Mouse (Mus musculus): ENCODE results near the gene Limk1. TPM values are rescaled to one million over a fixed set of nuclear protein-coding genes. Genes with fewer than 3 reads are reported as not detected.

The Limk1 gene
- polyA plus RNA-seq, 1 experiment from 2014 or later = 1.7 TPM

- Histone ChIP-seq H3K9ac (ENCODE audit: low read depth, low read length) (no peak overlapping the region), H3K4me2 (no peak overlapping the region), H3K4me3 (ENCODE audit: low read depth, low read length) (no peak overlapping the region), H3K36me3 (ENCODE audit: control insufficient read depth, insufficient read depth, low read length) (peaks cover 35% of the 10 kb centered on the region), H3K9me3 (ENCODE audit: control insufficient read depth, low read length) (no peaks in the 10 kb centered on the region), H3K27me3 (replicated peaks; ENCODE audit: control insufficient read depth, insufficient read depth, low read length) (no peaks in the 10 kb centered on the region), H3K4me1 (replicated peaks; ENCODE audit: control insufficient read depth, insufficient read depth, low read length) (peaks cover 8% of the 10 kb centered on the region), H3K27ac (ENCODE audit: low read depth, low read length) (no peak overlapping the region)
- DNase-seq (ENCODE audit: low spot score) (no peak), ATAC-seq (replicated peaks; ENCODE audit: low FRiP score) (no peak)
- WGBS = 72% methylated on average over 2 of the region's 2 CpGs
Measured at GRCm38 (mm10) chr5:134632841-134633240, 55.6 kb downstream of the Limk1 start.

GRCm38 (mm10) chr5:134630835-134631234 lies 57.6 kb downstream of the Limk1 start:
- no peaks in the 10 kb centered on the region for H3K9me3 ChIP-seq (ENCODE audit: control insufficient read depth, low read length)
- H3K36me3 ChIP-seq (ENCODE audit: control insufficient read depth, insufficient read depth, low read length) = peaks cover 49% of the 10 kb centered on the region
- H3K4me1 ChIP-seq (replicated peaks; ENCODE audit: control insufficient read depth, insufficient read depth, low read length) = no peaks in the 10 kb centered on the region
- no peak overlapping the region for H3K27ac ChIP-seq (ENCODE audit: low read depth, low read length)
- H3K27me3 ChIP-seq (replicated peaks; ENCODE audit: control insufficient read depth, insufficient read depth, low read length) = no peaks in the 10 kb centered on the region
- H3K4me2 ChIP-seq = no peak overlapping the region
- H3K4me3 ChIP-seq (ENCODE audit: low read depth, low read length) = no peak overlapping the region
- DNase-seq (ENCODE audit: low spot score) = no peak
- ATAC-seq (replicated peaks; ENCODE audit: low FRiP score) = no peak
- no peak overlapping the region for H3K9ac ChIP-seq (ENCODE audit: low read depth, low read length)

DNA sequence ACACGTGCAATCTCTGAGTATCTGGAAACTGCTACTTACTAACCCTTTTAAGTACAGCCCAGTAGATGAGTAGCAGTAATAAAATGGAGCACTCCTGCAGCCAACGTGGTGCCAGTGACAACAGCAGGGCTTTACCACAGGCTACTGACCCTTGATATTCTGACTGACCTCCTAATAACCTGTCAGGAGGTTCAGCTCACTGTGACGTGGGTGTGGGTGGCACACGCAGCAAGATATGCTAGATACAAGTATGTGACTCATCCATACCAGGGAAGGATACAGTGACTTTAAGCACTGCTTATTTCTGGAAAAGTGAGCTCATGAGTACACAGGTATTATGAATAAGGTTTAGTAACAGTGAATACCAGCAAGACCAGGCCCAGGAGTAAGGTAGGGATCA lies 58.9 kb downstream of the Limk1 start:
- H3K4me1 ChIP-seq (replicated peaks; ENCODE audit: control insufficient read depth, insufficient read depth, low read length) = no peaks in the 10 kb centered on the region
- H3K36me3 ChIP-seq (ENCODE audit: control insufficient read depth, insufficient read depth, low read length) = peaks cover 55% of the 10 kb centered on the region
- no peaks in the 10 kb centered on the region for H3K27me3 ChIP-seq (replicated peaks; ENCODE audit: control insufficient read depth, insufficient read depth, low read length)
- no peak overlapping the region for H3K4me3 ChIP-seq (ENCODE audit: low read depth, low read length)
- WGBS = 64% methylated on average over 4 of the region's 4 CpGs
- ATAC-seq (replicated peaks; ENCODE audit: low FRiP score) (no peak), DNase-seq (ENCODE audit: low spot score) (no peak)
- H3K27ac ChIP-seq (ENCODE audit: low read depth, low read length) = no peak overlapping the region
- no peaks in the 10 kb centered on the region for H3K9me3 ChIP-seq (ENCODE audit: control insufficient read depth, low read length)
- H3K4me2 ChIP-seq = no peak overlapping the region
- H3K9ac ChIP-seq (ENCODE audit: low read depth, low read length) = no peak overlapping the region

GRCm38 (mm10) chr5:134622069-134622468 lies 66.3 kb downstream of the Limk1 start:
- WGBS = 86% methylated on average over 2 of the region's 2 CpGs
- DNase-seq (ENCODE audit: low spot score) = no peak
- H3K27ac ChIP-seq (ENCODE audit: low read depth, low read length) = no peak overlapping the region
- no peaks in the 10 kb centered on the region for H3K27me3 ChIP-seq (replicated peaks; ENCODE audit: control insufficient read depth, insufficient read depth, low read length)
- H3K9ac ChIP-seq (ENCODE audit: low read depth, low read length) = no peak overlapping the region
- H3K4me3 ChIP-seq (ENCODE audit: low read depth, low read length) = no peak overlapping the region
- no peak overlapping the region for H3K4me2 ChIP-seq
- H3K4me1 ChIP-seq (replicated peaks; ENCODE audit: control insufficient read depth, insufficient read depth, low read length) = no peaks in the 10 kb centered on the region
- H3K36me3 ChIP-seq (ENCODE audit: control insufficient read depth, insufficient read depth, low read length) = peaks cover 76% of the 10 kb centered on the region
- no peaks in the 10 kb centered on the region for H3K9me3 ChIP-seq (ENCODE audit: control insufficient read depth, low read length)
- no peak for ATAC-seq (replicated peaks; ENCODE audit: low FRiP score)

DNA sequence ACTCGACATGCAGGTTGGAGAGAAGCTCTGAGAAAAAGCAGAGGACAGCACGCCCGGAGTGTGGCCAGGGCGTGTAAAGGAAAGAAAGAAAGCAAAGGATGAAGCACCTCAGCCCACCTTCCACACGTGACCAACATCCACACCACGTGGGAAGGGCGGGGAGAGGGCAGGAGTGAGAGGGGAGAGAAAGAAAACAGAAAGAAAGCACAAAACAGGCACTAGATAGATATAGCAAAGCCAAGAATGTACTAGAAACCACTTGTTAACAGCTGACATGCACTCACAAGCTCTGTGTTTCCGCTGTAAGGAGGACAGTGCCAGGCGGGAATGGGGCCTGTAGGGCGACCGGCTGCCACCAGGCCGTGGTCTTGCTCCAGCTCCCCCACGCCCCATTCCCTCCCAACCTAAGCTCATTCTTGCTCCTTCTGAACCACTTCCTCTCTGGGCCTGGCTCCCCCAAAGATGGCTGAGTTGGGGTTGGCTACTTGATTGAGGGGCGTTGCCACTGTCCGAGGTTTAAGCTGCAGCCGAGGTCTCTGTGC lies 67.2 kb downstream of the Limk1 start:
- 86% methylated on average over 16 of the region's 16 CpGs for WGBS
- no peak for DNase-seq (ENCODE audit: low spot score)
- H3K27ac ChIP-seq (ENCODE audit: low read depth, low read length) = no peak overlapping the region

DNA sequence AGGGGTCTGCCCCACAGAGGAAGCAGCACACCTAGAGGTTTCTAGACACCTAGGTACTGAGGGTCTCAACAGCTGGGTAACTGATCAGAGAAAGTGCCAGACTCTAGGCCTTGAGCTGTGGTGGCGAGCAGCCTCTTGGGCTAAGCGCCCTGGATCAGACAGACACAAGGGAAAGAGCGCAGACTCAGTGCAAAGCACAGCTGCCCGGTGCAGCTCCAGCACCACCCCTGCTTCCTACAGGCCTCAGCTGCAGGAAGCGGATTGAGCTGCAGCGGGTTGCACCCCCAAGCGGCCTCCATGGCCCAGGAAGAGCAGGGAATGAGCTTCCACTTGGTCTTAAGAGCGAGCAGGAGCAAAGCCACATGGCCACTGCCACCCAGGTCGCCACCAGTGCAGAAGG lies 67.9 kb downstream of the Limk1 start:
- H3K9ac ChIP-seq (ENCODE audit: low read depth, low read length) = no peak overlapping the region
- H3K4me3 ChIP-seq (ENCODE audit: low read depth, low read length) = no peak overlapping the region
- no peaks in the 10 kb centered on the region for H3K4me1 ChIP-seq (replicated peaks; ENCODE audit: control insufficient read depth, insufficient read depth, low read length)
- no peak for DNase-seq (ENCODE audit: low spot score)
- no peaks in the 10 kb centered on the region for H3K27me3 ChIP-seq (replicated peaks; ENCODE audit: control insufficient read depth, insufficient read depth, low read length)
- H3K36me3 ChIP-seq (ENCODE audit: control insufficient read depth, insufficient read depth, low read length) = peaks cover 61% of the 10 kb centered on the region
- no peak overlapping the region for H3K27ac ChIP-seq (ENCODE audit: low read depth, low read length)
- ATAC-seq (replicated peaks; ENCODE audit: low FRiP score) = no peak
- H3K4me2 ChIP-seq = no peak overlapping the region
- WGBS = 92% methylated on average over 9 of the region's 9 CpGs
- no peaks in the 10 kb centered on the region for H3K9me3 ChIP-seq (ENCODE audit: control insufficient read depth, low read length)

More for the DNA sequence above, 67.2 kb downstream of the Limk1 start:
- Histone ChIP-seq H3K9me3 (ENCODE audit: control insufficient read depth, low read length) (no peaks in the 10 kb centered on the region), H3K4me2 (no peak overlapping the region), H3K4me3 (ENCODE audit: low read depth, low read length) (no peak overlapping the region), H3K4me1 (replicated peaks; ENCODE audit: control insufficient read depth, insufficient read depth, low read length) (no peaks in the 10 kb centered on the region), H3K9ac (ENCODE audit: low read depth, low read length) (no peak overlapping the region), H3K27me3 (replicated peaks; ENCODE audit: control insufficient read depth, insufficient read depth, low read length) (no peaks in the 10 kb centered on the region), H3K36me3 (ENCODE audit: control insufficient read depth, insufficient read depth, low read length) (peaks cover 67% of the 10 kb centered on the region)
- ATAC-seq (replicated peaks; ENCODE audit: low FRiP score) = no peak

DNA sequence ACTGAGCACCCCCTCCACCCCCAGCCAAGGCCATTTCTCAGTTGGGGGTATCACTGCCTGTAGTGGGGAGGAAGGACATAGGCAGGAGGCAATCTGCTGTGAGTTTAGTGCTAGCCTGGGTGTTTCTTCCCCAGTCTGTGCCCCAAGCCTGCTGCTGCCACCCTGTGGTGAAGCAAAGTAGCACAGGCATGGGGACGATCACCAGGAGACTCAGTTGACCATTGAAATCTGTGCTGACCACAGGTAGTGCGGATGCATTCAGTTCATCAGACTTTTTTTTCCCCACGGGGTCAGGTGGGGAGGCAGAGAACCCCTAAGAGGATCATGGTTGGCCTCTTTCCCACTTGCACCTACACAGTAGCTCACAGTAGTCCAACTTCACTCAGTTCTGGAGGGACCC lies 71.3 kb downstream of the Limk1 start:
- peak; percentile 50 for ATAC-seq (replicated peaks; ENCODE audit: low FRiP score)
- no peaks in the 10 kb centered on the region for H3K27me3 ChIP-seq (replicated peaks; ENCODE audit: control insufficient read depth, insufficient read depth, low read length)
- H3K4me3 ChIP-seq (ENCODE audit: low read depth, low read length) = no peak overlapping the region
- H3K4me1 ChIP-seq (replicated peaks; ENCODE audit: control insufficient read depth, insufficient read depth, low read length) = no peaks in the 10 kb centered on the region; the same call in 1 of the 2 replicates
- no peaks in the 10 kb centered on the region for H3K9me3 ChIP-seq (ENCODE audit: control insufficient read depth, low read length)
- DNase-seq (ENCODE audit: low spot score) = no peak
- peaks cover 31% of the 10 kb centered on the region for H3K36me3 ChIP-seq (ENCODE audit: control insufficient read depth, insufficient read depth, low read length)
- WGBS = 46% methylated on average over 3 of the region's 3 CpGs
- H3K27ac ChIP-seq (ENCODE audit: low read depth, low read length) = no peak overlapping the region
- no peak overlapping the region for H3K9ac ChIP-seq (ENCODE audit: low read depth, low read length)
- H3K4me2 ChIP-seq = no peak overlapping the region

DNA sequence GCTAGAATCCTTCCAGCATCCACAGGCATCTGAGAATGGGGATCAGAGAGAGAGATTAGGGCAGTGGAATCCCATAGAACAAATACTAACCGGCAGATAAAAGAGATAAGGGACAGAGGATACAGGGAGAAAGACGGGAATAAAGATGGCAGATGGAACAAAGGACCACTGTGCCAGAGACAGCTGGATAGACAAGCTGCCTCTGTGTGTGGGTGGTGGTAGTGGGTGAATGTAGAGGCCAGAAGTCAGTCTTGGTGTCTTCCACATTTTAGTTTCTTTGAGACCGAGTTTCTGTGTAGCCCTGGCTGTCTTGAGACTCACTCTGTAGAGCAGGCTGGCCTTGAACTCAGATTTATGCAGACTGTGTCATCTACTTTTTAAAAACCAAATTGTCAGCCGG lies 72.6 kb downstream of the Limk1 start:
- Histone ChIP-seq H3K9me3 (ENCODE audit: control insufficient read depth, low read length) (no peaks in the 10 kb centered on the region), H3K4me1 (replicated peaks; ENCODE audit: control insufficient read depth, insufficient read depth, low read length) (no peaks in the 10 kb centered on the region; the same call in 1 of the 2 replicates), H3K4me3 (ENCODE audit: low read depth, low read length) (no peak overlapping the region), H3K4me2 (no peak overlapping the region), H3K27ac (ENCODE audit: low read depth, low read length) (no peak overlapping the region), H3K27me3 (replicated peaks; ENCODE audit: control insufficient read depth, insufficient read depth, low read length) (no peaks in the 10 kb centered on the region), H3K36me3 (ENCODE audit: control insufficient read depth, insufficient read depth, low read length) (peaks cover 19% of the 10 kb centered on the region), H3K9ac (ENCODE audit: low read depth, low read length) (no peak overlapping the region)
- ATAC-seq (replicated peaks; ENCODE audit: low FRiP score) (no peak), DNase-seq (ENCODE audit: low spot score) (no peak)
- 67% methylated on average over 4 of the region's 4 CpGs for WGBS

- ATAC-seq (replicated peaks; ENCODE audit: low FRiP score) = no peak
- 84% methylated on average over 8 of the region's 8 CpGs for WGBS
- no peak overlapping the region for H3K4me3 ChIP-seq (ENCODE audit: low read depth, low read length)
- no peaks in the 10 kb centered on the region for H3K27me3 ChIP-seq (replicated peaks; ENCODE audit: control insufficient read depth, insufficient read depth, low read length)
- no peak overlapping the region for H3K27ac ChIP-seq (ENCODE audit: low read depth, low read length)
- no peaks in the 10 kb centered on the region; the same call in 1 of the 2 replicates for H3K4me1 ChIP-seq (replicated peaks; ENCODE audit: control insufficient read depth, insufficient read depth, low read length)
- H3K9ac ChIP-seq (ENCODE audit: low read depth, low read length) = no peak overlapping the region
- no peak for DNase-seq (ENCODE audit: low spot score)
- peaks cover 15% of the 10 kb centered on the region for H3K36me3 ChIP-seq (ENCODE audit: control insufficient read depth, insufficient read depth, low read length)
- no peak overlapping the region for H3K4me2 ChIP-seq
- H3K9me3 ChIP-seq (ENCODE audit: control insufficient read depth, low read length) = no peaks in the 10 kb centered on the region
Measured at GRCm38 (mm10) chr5:134615380-134615779, 73.0 kb downstream of the Limk1 start.
